Mouse (Mus musculus): ENCODE data around the gene Lcat. TPM values are rescaled to one million over a fixed set of nuclear protein-coding genes. Genes with fewer than 3 reads are reported as not detected.

The Lcat gene
- polyA plus RNA-seq (2012; rRNA removed) = 1.0 and 1.3 TPM in 2 replicates

GRCm38 (mm10) chr8:105943321-105943739 lies at the start of gene Lcat:
TSS of gene Lcat (minus strand) at chr8:105943382.

GRCm38 (mm10) chr8:105990856-105991387 lies 47.7 kb upstream of the Lcat start, which contains the start of gene Dus2:
TSS of gene Dus2 (plus strand) at chr8:105991337.

GRCm38 (mm10) chr8:105979325-105979724 lies 36.1 kb upstream of the Lcat start, which contains the start of gene Dpep3:
TSS of gene Dpep3 (minus strand) at chr8:105979429.

GRCm38 (mm10) chr8:105965905-105966341 lies 22.7 kb upstream of the Lcat start, which contains the start of gene Slc12a4:
TSS of gene Slc12a4 (minus strand) at chr8:105966097.

GRCm38 (mm10) chr8:105938306-105938669 lies 4.9 kb downstream of the Lcat start, which contains the start of gene Psmb10:
TSS of gene Psmb10 (minus strand) at chr8:105938444.

GRCm38 (mm10) chr8:105933762-105934161 lies 9.4 kb downstream of the Lcat start, which contains the start of gene Ctrl:
TSS of gene Ctrl (minus strand) at chr8:105933862.

GRCm38 (mm10) chr8:105900180-105900940 lies 42.8 kb downstream of the Lcat start, which contains the start of gene Pskh1:
TSS of gene Pskh1 (plus strand) at chr8:105900441.

GRCm38 (mm10) chr8:105893339-105893738 lies 49.8 kb downstream of the Lcat start, which contains the start of gene Nrn1l:
TSS of gene Nrn1l (plus strand) at chr8:105893567.

Other genes starting within 250 kb of the Lcat start
- gene Acd, start 242.3 kb downstream of the Lcat start, polyA plus RNA-seq (2012; rRNA removed) = 30.4 and 30.8 TPM in 2 replicates
- 14.3 and 15.3 TPM in 2 replicates for gene Pard6a, start 242.2 kb downstream of the Lcat start, polyA plus RNA-seq (2012; rRNA removed)
- not detected in 2 replicates for gene 4933405L10Rik, start 235.7 kb downstream of the Lcat start, polyA plus RNA-seq (2012; rRNA removed)
- gene Enkd1, start 235.2 kb downstream of the Lcat start, polyA plus RNA-seq (2012; rRNA removed) = 8.4 and 8.6 TPM in 2 replicates
- 10.6 and 11.4 TPM in 2 replicates for gene Gfod2, start 184.7 kb downstream of the Lcat start, polyA plus RNA-seq (2012; rRNA removed)
- 21.8 and 23.4 TPM in 2 replicates for gene Ranbp10, start 116.0 kb downstream of the Lcat start, polyA plus RNA-seq (2012; rRNA removed)
- not detected in 2 replicates for gene Tsnaxip1, start 115.7 kb downstream of the Lcat start, polyA plus RNA-seq (2012; rRNA removed)
- gene Cenpt, start 90.1 kb downstream of the Lcat start, polyA plus RNA-seq (2012; rRNA removed) = 11.8 and 13.0 TPM in 2 replicates
- gene Thap11, start 88.2 kb downstream of the Lcat start, polyA plus RNA-seq (2012; rRNA removed) = 58.1 and 62.6 TPM in 2 replicates
- 16.5 and 17.9 TPM in 2 replicates for gene Nutf2, start 82.8 kb downstream of the Lcat start, polyA plus RNA-seq (2012; rRNA removed)
- 68.4 and 74.2 TPM in 2 replicates for gene Edc4, start 62.5 kb downstream of the Lcat start, polyA plus RNA-seq (2012; rRNA removed)
- 3.0 and 3.6 TPM in 2 replicates for gene Nrn1l, start 49.8 kb downstream of the Lcat start, polyA plus RNA-seq (2012; rRNA removed)
- 30.6 and 35.4 TPM in 2 replicates for gene Pskh1, start 42.9 kb downstream of the Lcat start, polyA plus RNA-seq (2012; rRNA removed)
- 6.9 and 2,597 TPM in 2 replicates for gene Ctrl, start 9.5 kb downstream of the Lcat start, polyA plus RNA-seq (2012; rRNA removed)
- 274 and 456 TPM in 2 replicates for gene Psmb10, start 4.9 kb downstream of the Lcat start, polyA plus RNA-seq (2012; rRNA removed)
- gene Slc12a4, start 22.7 kb upstream of the Lcat start, polyA plus RNA-seq (2012; rRNA removed) = 21.3 and 30.2 TPM in 2 replicates
- gene Dpep3, start 36.0 kb upstream of the Lcat start, polyA plus RNA-seq (2012; rRNA removed) = 0.10 and 0.12 TPM in 2 replicates
- 5.5 TPM in 2 replicates for gene Dus2, start 48.0 kb upstream of the Lcat start, polyA plus RNA-seq (2012; rRNA removed)
- not detected in 2 replicates for gene Dpep2nb, start 62.6 kb upstream of the Lcat start, polyA plus RNA-seq (2012; rRNA removed)
- gene Ddx28, start 68.5 kb upstream of the Lcat start, polyA plus RNA-seq (2012; rRNA removed) = 8.0 and 8.7 TPM in 2 replicates
- 12.8 and 15.7 TPM in 2 replicates for gene Nfatc3, start 115.5 kb upstream of the Lcat start, polyA plus RNA-seq (2012; rRNA removed)
- gene Esrp2, start 193.6 kb upstream of the Lcat start, polyA plus RNA-seq (2012; rRNA removed) = 68.5 and 68.7 TPM in 2 replicates
- gene Pla2g15, start 207.0 kb upstream of the Lcat start, polyA plus RNA-seq (2012; rRNA removed) = 9.7 and 10.5 TPM in 2 replicates
- 11.6 and 11.8 TPM in 2 replicates for gene Slc7a6, start 225.5 kb upstream of the Lcat start, polyA plus RNA-seq (2012; rRNA removed)